12 mouse cellular contexts compared by ENCODE assay signal in the genomic region with DNA sequence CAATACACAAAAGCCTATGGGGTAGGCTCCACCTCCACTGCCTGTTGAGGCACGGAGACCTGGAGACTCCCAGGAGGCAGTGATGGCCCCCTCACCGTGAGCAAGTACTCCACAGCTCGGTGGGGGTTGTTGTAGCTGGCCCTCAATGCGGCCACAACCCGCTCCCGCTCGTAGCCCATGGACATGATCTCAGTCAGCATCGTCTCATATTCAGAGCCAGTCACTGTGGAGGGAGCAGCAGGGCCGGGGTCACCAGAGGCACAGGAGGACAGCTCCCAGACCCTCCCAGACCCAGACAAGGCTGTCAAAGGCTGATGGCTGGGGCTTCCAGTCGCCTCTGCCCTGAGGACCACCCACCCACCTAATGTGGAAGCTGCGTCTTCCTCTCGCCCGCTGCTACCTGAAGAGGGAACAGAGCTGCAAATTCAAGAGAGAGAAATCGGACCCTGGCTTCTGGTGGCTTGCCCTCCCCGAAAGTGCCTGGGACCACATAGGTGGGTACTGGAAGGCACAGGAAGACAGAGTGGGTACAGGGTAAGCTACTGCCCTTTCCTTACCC. TPM values are rescaled to one million over a fixed set of nuclear protein-coding genes. Genes with fewer than 3 reads are reported as not detected.
DNase-seq lines count a peak whose midpoint lies in the region; ATAC-seq lines count a peak whose summit lies in the region.
"Had no signal": no experiment of that assay in that cellular context is flagged by ENCODE, and none has a peak within 500 bp of the region (broad histone marks: within the 10 kb centered on the region; RNA-seq: fewer than 3 reads in every experiment).

No protein-coding gene starts in this region.

- no peaks in the 10 kb centered on the region for H3K27me3 ChIP-seq in kidney, embryonic 14.5 days (ENCODE audit: control insufficient read depth, insufficient read depth, low read length)
- no peaks in the 10 kb centered on the region for H3K27me3 ChIP-seq in embryonic facial prominence, embryonic 10.5 days (replicated peaks; ENCODE audit: low read depth, poor library complexity, severe bottlenecking)
- H3K27me3 ChIP-seq: megakaryocyte, embryonic 14.5 days had no signal

- DNase-seq in cerebellum, adult 11-12 months = peak; percentile 42
- DNase-seq in cerebellum, adult 8-10 months = no peak
- DNase-seq in kidney, adult 8-10 months = no peak
- no peak for DNase-seq in embryonic facial prominence, embryonic 10.5 days (ENCODE audit: low spot score)
- peak; percentile 39 for DNase-seq in liver
- DNase-seq in adrenal gland, postnatal 25 days = no peak
- no peak for DNase-seq in gastrocnemius, adult 8-10 months (ENCODE audit: low spot score in 2 of 2)
- DNase-seq: right cerebral cortex, postnatal 25 days had no signal

- peaks cover 32% of the 10 kb centered on the region for H3K4me1 ChIP-seq in kidney, embryonic 14.5 days (ENCODE audit: control insufficient read depth, insufficient read depth, low read length)
- H3K4me1 ChIP-seq in embryonic facial prominence, embryonic 10.5 days = peaks cover 45% of the 10 kb centered on the region

- ATAC-seq in kidney, embryonic 14.5 days (ENCODE audit: low FRiP score, low TSS enrichment) = no peak
- ATAC-seq: intestine, postnatal 0 days had no signal

- WGBS in kidney, embryonic 14.5 days = 65% methylated on average over 15 of the region's 15 CpGs
- WGBS in embryonic facial prominence, embryonic 10.5 days = 82% methylated on average over 15 of the region's 15 CpGs

- H3K9ac ChIP-seq in kidney, embryonic 14.5 days (ENCODE audit: low read depth, low read length) = no peak overlapping the region

- no peak overlapping the region for H3K4me3 ChIP-seq in kidney, embryonic 14.5 days (ENCODE audit: low read length)
- peak overlapping the region; percentile 23 for H3K4me3 ChIP-seq in embryonic facial prominence, embryonic 10.5 days
- H3K4me3 ChIP-seq: megakaryocyte, embryonic 14.5 days had no signal

- H3K36me3 ChIP-seq in kidney, embryonic 14.5 days (ENCODE audit: control insufficient read depth, insufficient read depth, low read length) = peaks cover 74% of the 10 kb centered on the region
- peaks cover 82% of the 10 kb centered on the region for H3K36me3 ChIP-seq in embryonic facial prominence, embryonic 10.5 days (replicated peaks)

- H3K4me2 ChIP-seq in kidney, embryonic 14.5 days (replicated peaks; ENCODE audit: low read depth, low read length) = no peak overlapping the region

- no peaks in the 10 kb centered on the region for H3K9me3 ChIP-seq in kidney, embryonic 14.5 days (ENCODE audit: control insufficient read depth, low read length)
- H3K9me3 ChIP-seq in embryonic facial prominence, embryonic 10.5 days = no peaks in the 10 kb centered on the region
- H3K9me3 ChIP-seq: G1E; megakaryocyte, embryonic 14.5 days had no signal

- H3K27ac ChIP-seq in kidney, embryonic 14.5 days (ENCODE audit: low read depth, low read length) = peak overlapping the region; percentile 43; the same call in 1 of the 2 replicates
- peak overlapping the region; percentile 70; the same call in 1 of the 2 replicates for H3K27ac ChIP-seq in embryonic facial prominence, embryonic 10.5 days (replicated peaks)

RNA-seq across cellular contexts. Expression of gene Rad23a, which starts 2.5 kb away (rescaled TPM):
- 124 and 125 TPM in 2 replicates for polyA plus RNA-seq in kidney, embryonic 14.5 days (2014; fragmentation: Nextera tagmentation; extraction: Ambion mirVana)
- 112 and 122 TPM in 2 replicates for polyA plus RNA-seq in embryonic facial prominence, embryonic 10.5 days (2016; fragmentation: Nextera tagmentation; extraction: Ambion mirVana)
- total RNA-seq in adrenal gland, postnatal 25 days (2021) = 116 and 120 TPM in 2 replicates
- 100 to 1,000 TPM; 168 to 185 (median 180) TPM for total RNA-seq in gastrocnemius, adult 8-10 months (2022)

RNA-seq across cellular contexts. Expression of gene Gadd45gip1, which starts 6.7 kb away (rescaled TPM):
- 49.2 and 54.2 TPM in 2 replicates for polyA plus RNA-seq in kidney, embryonic 14.5 days (2014; fragmentation: Nextera tagmentation; extraction: Ambion mirVana)
- 45.2 and 47.3 TPM in 2 replicates for polyA plus RNA-seq in embryonic facial prominence, embryonic 10.5 days (2016; fragmentation: Nextera tagmentation; extraction: Ambion mirVana)
- 55.1 and 59.9 TPM in 2 replicates for total RNA-seq in adrenal gland, postnatal 25 days (2021)
- total RNA-seq in gastrocnemius, adult 8-10 months (2022) = 10 to 100 TPM; 18.6 to 23.2 (median 20.8) TPM

RNA-seq across cellular contexts. Expression of gene Calr, which starts 8.7 kb away (rescaled TPM):
- 758 and 944 TPM in 2 replicates for polyA plus RNA-seq in kidney, embryonic 14.5 days (2014; fragmentation: Nextera tagmentation; extraction: Ambion mirVana)
- 758 and 801 TPM in 2 replicates for polyA plus RNA-seq in embryonic facial prominence, embryonic 10.5 days (2016; fragmentation: Nextera tagmentation; extraction: Ambion mirVana)
- total RNA-seq in adrenal gland, postnatal 25 days (2021) = 489 and 566 TPM in 2 replicates
- total RNA-seq in gastrocnemius, adult 8-10 months (2022) = 100 to 1,000 TPM; 148 to 197 (median 154) TPM

RNA-seq across cellular contexts. Expression of gene Dand5, which starts 15.4 kb away (rescaled TPM):
- 5.9 and 6.0 TPM in 2 replicates for polyA plus RNA-seq in kidney, embryonic 14.5 days (2014; fragmentation: Nextera tagmentation; extraction: Ambion mirVana)
- 2.8 and 3.0 TPM in 2 replicates for polyA plus RNA-seq in embryonic facial prominence, embryonic 10.5 days (2016; fragmentation: Nextera tagmentation; extraction: Ambion mirVana)
- total RNA-seq in adrenal gland, postnatal 25 days (2021) = 11.2 and 11.6 TPM in 2 replicates
- total RNA-seq in gastrocnemius, adult 8-10 months (2022) = 10 to 100 TPM in 3 of 4 experiments, 1 to 10 TPM in 1; 7.8 to 12.9 (median 12.2) TPM

RNA-seq across cellular contexts. Expression of gene Farsa, which starts 18.8 kb away (rescaled TPM):
- polyA plus RNA-seq in kidney, embryonic 14.5 days (2014; fragmentation: Nextera tagmentation; extraction: Ambion mirVana) = 90.4 and 105 TPM in 2 replicates
- 133 and 138 TPM in 2 replicates for polyA plus RNA-seq in embryonic facial prominence, embryonic 10.5 days (2016; fragmentation: Nextera tagmentation; extraction: Ambion mirVana)
- total RNA-seq in adrenal gland, postnatal 25 days (2021) = 62.3 and 67.2 TPM in 2 replicates
- 10 to 100 TPM; 19.2 to 28.8 (median 24.5) TPM for total RNA-seq in gastrocnemius, adult 8-10 months (2022)

Comparison
In these comparisons a context has a peak if more than half of its experiments do, and no peak if none do; other contexts are left out.
1. DNase-seq: peak in cerebellum, adult 11-12 months (single experiment) and liver (single experiment); none in cerebellum, adult 8-10 months (single experiment), kidney, adult 8-10 months (0 of 2), embryonic facial prominence, embryonic 10.5 days (single experiment), adrenal gland, postnatal 25 days (single experiment) and gastrocnemius, adult 8-10 months (0 of 2).